Mouse (Mus musculus): ENCODE data around the gene Hist1h2ah. TPM values are rescaled to one million over a fixed set of nuclear protein-coding genes. Genes with fewer than 3 reads are reported as not detected.

Hist1h2ah gene
- total RNA-seq, 2 experiments from 2014 or later, result 2.3 to 12.5 TPM

- intact Hi-C loops (cut with DNase I), result loop anchor here (2.0 kb wide), 2 partner anchors 20 kb away; no protein-coding TSS in a partner anchor
- DNase-seq, result no peak
These were observed 40.5 kb downstream of the Hist1h2ah start for GRCm38 (mm10) chr13:21994896-21995295.

GRCm38 (mm10) chr13:21993957-21994738, 41.2 kb downstream of the Hist1h2ah start:
- peak; percentile 24 to 40 for DNase-seq
- intact Hi-C loops (cut with DNase I), result loop anchor here (2.0 kb wide), 2 partner anchors 19 to 21 kb away; no protein-coding TSS in a partner anchor

GRCm38 (mm10) chr13:21992550-21992949, 42.8 kb downstream of the Hist1h2ah start:
- intact Hi-C loops (cut with DNase I), result no loop called here
- no peak for DNase-seq

Small RNAs within 50 kb of the gene (microRNA-seq; reads per million reads assigned to microRNA genes)
- 0 reads per million in 2 experiments for gene Gm26300 (ENCODE audit: borderline number of aligned reads in 2 of 2)
- 0 reads per million in 2 experiments for gene Gm44390 (ENCODE audit: borderline number of aligned reads in 2 of 2)
- 0 reads per million in 2 experiments for gene Gm44486 (ENCODE audit: borderline number of aligned reads in 2 of 2)

Other genes starting within 250 kb of the Hist1h2ah start
- 1 to 10 TPM; 1.0 to 2.1 TPM for gene Hist1h2an, start 248.3 kb downstream of the Hist1h2ah start, total RNA-seq (2021)
- 1 to 10 TPM; 5.4 to 5.7 TPM for gene Hist1h2bp, start 248.1 kb downstream of the Hist1h2ah start, total RNA-seq (2021)
- 10 to 100 TPM; 35.1 to 36.5 TPM for gene Hist1h2bq, start 225.4 kb downstream of the Hist1h2ah start, total RNA-seq (2021)
- gene Hist1h2ao, start 225.1 kb downstream of the Hist1h2ah start, total RNA-seq (2021), result not detected
- gene Hist1h4m, start 223.8 kb downstream of the Hist1h2ah start, total RNA-seq (2021), result 10 to 100 TPM; 61.3 to 84.6 TPM
- gene Hist1h4n, start 203.4 kb downstream of the Hist1h2ah start, total RNA-seq (2021), result 1 to 10 TPM; 4.7 to 7.4 TPM
- gene Hist1h2ap, start 202.1 kb downstream of the Hist1h2ah start, total RNA-seq (2021), result 10 to 100 TPM; 27.2 to 33.8 TPM
- gene Hist1h2br, start 201.8 kb downstream of the Hist1h2ah start, total RNA-seq (2021), result 10 to 100 TPM; 35.2 to 36.8 TPM
- gene Zfp184, start 90.5 kb downstream of the Hist1h2ah start, total RNA-seq (2021), result under 1 TPM; 0.97 to 0.98 TPM
- gene Pom121l2, start 54.4 kb downstream of the Hist1h2ah start, total RNA-seq (2021), result not detected
- gene Prss16, start 25.8 kb downstream of the Hist1h2ah start, total RNA-seq (2021), result not detected
- 10 to 100 TPM; 23.3 to 28.1 TPM for gene Hist1h2bk, start 302 bp upstream of the Hist1h2ah start, total RNA-seq (2021)
- gene Hist1h4i, start 5.8 kb upstream of the Hist1h2ah start, total RNA-seq (2021), result 10 to 100 TPM; 15.8 to 18.6 TPM
- gene Hist1h2ag, start 7.4 kb upstream of the Hist1h2ah start, total RNA-seq (2021), result 10 to 100 TPM; 10.3 to 10.5 TPM
- gene Hist1h2bj, start 7.6 kb upstream of the Hist1h2ah start, total RNA-seq (2021), result 1 to 10 TPM; 7.2 to 9.7 TPM
- gene Vmn1r188, start 48.9 kb upstream of the Hist1h2ah start, total RNA-seq (2021), result not detected
- gene Vmn1r189, start 70.3 kb upstream of the Hist1h2ah start, total RNA-seq (2021), result not detected
- not detected for gene Vmn1r191, start 148.4 kb upstream of the Hist1h2ah start, total RNA-seq (2021)
- not detected for gene Vmn1r192, start 155.6 kb upstream of the Hist1h2ah start, total RNA-seq (2021)
- not detected for gene Vmn1r193, start 187.6 kb upstream of the Hist1h2ah start, total RNA-seq (2021)
- gene Vmn1r194, start 208.6 kb upstream of the Hist1h2ah start, total RNA-seq (2021), result not detected
- gene Vmn1r195, start 235.0 kb upstream of the Hist1h2ah start, total RNA-seq (2021), result not detected

Data from heart, postnatal 36 days (tissue).